Mouse (Mus musculus) testis, adult 2 months (tissue): ENCODE measurements around the gene Igflr1.

Experiments
- CTCF ChIP-seq: fragments of 200-500 bp; IDR thresholded peaks from 2 replicates; pipeline ENCODE4 v1.5.1; 2012; ENCODE audit warnings: low read depth, mild to moderate bottlenecking, inconsistent platforms, low read length, moderate library complexity; ENCODE audit not compliant: control insufficient read depth, insufficient read depth, insufficient replicate concordance
- POLR2A ChIP-seq: fragments of 200-500 bp; IDR thresholded peaks from 2 replicates; pipeline ENCODE4 v1.6.1; 2012; ENCODE audit warnings: low read depth, mild to moderate bottlenecking, inconsistent platforms, low read length, moderate library complexity; ENCODE audit not compliant: control insufficient read depth

GRCm38 (mm10) chr7:30585170-30585569 is 19.9 kb downstream of the Igflr1 start:
- no peak for TF ChIP-seq CTCF
- no peak for TF ChIP-seq POLR2A
